Mouse (Mus musculus) liver, embryonic 12.5 days (tissue): ENCODE results near the gene Lyl1. TPM values are rescaled to one million over a fixed set of nuclear protein-coding genes. Genes with fewer than 3 reads are reported as not detected.
A peak's percentile ranks its signal among the peaks of the same experiment; 100 is the strongest.

Experiments
- ATAC-seq: fragments of 200-750 bp; cut with Nextera tagmentation; 2 replicates; pipeline ENCODE4 v1.8.0; 2017; ENCODE audit warnings: moderate number of reproducible peaks, mild to moderate bottlenecking, moderate library complexity
- H3K27ac ChIP-seq: fragments of 300-500 bp; sonication (generic); 2 replicates; pipeline ENCODE4 v1.5.1; 2016; ENCODE audit warnings: mild to moderate bottlenecking
- H3K27me3 ChIP-seq: fragments of 300-500 bp; sonication (generic); replicated peaks from 2 replicates; pipeline ENCODE4 v1.6.1; 2016; ENCODE audit warnings: mild to moderate bottlenecking, moderate library complexity
- H3K36me3 ChIP-seq: fragments of 300-500 bp; sonication (generic); 2 replicates; pipeline ENCODE4 v1.6.1; 2016; ENCODE audit warnings: mild to moderate bottlenecking, moderate library complexity
- H3K4me1 ChIP-seq: fragments of 300-500 bp; sonication (generic); 2 replicates; pipeline ENCODE4 v1.6.1; 2016
- H3K4me2 ChIP-seq: fragments of 300-500 bp; sonication (generic); 2 replicates; pipeline ENCODE4 v1.6.1; 2016; ENCODE audit warnings: mild to moderate bottlenecking, moderate library complexity
- H3K4me3 ChIP-seq: fragments of 300-500 bp; sonication (generic); 2 replicates; pipeline ENCODE4 v1.5.1; 2016; ENCODE audit warnings: mild to moderate bottlenecking, moderate library complexity
- H3K9ac ChIP-seq: fragments of 300-500 bp; sonication (generic); 2 replicates; pipeline ENCODE4 v1.6.1; 2016; ENCODE audit warnings: mild to moderate bottlenecking, moderate library complexity
- H3K9me3 ChIP-seq: fragments of 300-500 bp; sonication (generic); replicated peaks from 2 replicates; pipeline ENCODE4 v1.6.1; 2016; ENCODE audit warnings: mild to moderate bottlenecking, moderate library complexity
- WGBS: fragments of 180-500 bp; shearing (Covaris S2); methylation state at CpG from one replicate; pipeline ENCODE4 v1.1.7; 2016; ENCODE audit not compliant: insufficient replicate concordance; 5-methylcytosine and 5-hydroxymethylcytosine counted together
- polyA plus RNA-seq: library from polyadenylated mRNA; unstranded; fragments of >200 nt; fragmentation: Nextera tagmentation; extraction: Ambion mirVana; gene quantifications from 2 replicates; pipeline ENCODE4 v1.2.1, GENCODE M21; 2016

Gene Lyl1
- polyA plus RNA-seq, 1 experiment from 2014 or later, result 83.1 TPM

DNA sequence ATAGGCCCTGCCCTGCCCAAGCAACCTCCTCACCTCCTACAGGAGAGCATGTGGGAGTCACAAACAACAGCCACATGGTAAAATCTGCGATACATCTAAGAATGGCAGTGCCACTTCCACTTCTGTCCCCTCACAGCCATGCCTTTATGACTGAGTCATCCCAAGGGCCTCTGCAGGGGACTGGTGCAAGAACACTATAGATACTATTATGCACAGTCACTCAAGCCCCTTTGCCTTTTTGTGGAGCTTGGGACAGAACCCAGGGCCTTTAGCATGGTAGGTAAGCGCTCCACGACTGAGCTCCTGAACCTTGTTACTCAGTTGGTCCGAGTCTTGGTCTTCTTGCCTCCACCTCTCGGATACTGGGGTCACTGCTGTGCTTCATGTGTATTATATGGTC lies 24.0 kb upstream of the Lyl1 start:
- Histone ChIP-seq H3K36me3 (peaks cover 78% of the 10 kb centered on the region), H3K9ac (no peak overlapping the region)

GRCm38 (mm10) chr8:84681476-84681875 lies 19.8 kb upstream of the Lyl1 start:
- Histone ChIP-seq H3K4me3 (no peak overlapping the region), H3K4me2 (no peak overlapping the region), H3K4me1 (peaks cover 64% of the 10 kb centered on the region), H3K9me3 (no peaks in the 10 kb centered on the region), H3K9ac (no peak overlapping the region), H3K27ac (no peak overlapping the region), H3K27me3 (no peaks in the 10 kb centered on the region), H3K36me3 (peaks cover 64% of the 10 kb centered on the region)
- ATAC-seq, result no peak
- 79% methylated on average over 2 of the region's 2 CpGs for WGBS

More for the DNA sequence above, 24.0 kb upstream of the Lyl1 start:
- peak; percentile 52 for ATAC-seq
- H3K9me3 ChIP-seq, result no peaks in the 10 kb centered on the region
- peaks cover 25% of the 10 kb centered on the region for H3K4me1 ChIP-seq
- WGBS, result 88% methylated on average over 5 of the region's 5 CpGs
- no peak overlapping the region for H3K27ac ChIP-seq
- H3K4me3 ChIP-seq, result no peak overlapping the region
- no peak overlapping the region for H3K4me2 ChIP-seq
- H3K27me3 ChIP-seq, result no peaks in the 10 kb centered on the region

DNA sequence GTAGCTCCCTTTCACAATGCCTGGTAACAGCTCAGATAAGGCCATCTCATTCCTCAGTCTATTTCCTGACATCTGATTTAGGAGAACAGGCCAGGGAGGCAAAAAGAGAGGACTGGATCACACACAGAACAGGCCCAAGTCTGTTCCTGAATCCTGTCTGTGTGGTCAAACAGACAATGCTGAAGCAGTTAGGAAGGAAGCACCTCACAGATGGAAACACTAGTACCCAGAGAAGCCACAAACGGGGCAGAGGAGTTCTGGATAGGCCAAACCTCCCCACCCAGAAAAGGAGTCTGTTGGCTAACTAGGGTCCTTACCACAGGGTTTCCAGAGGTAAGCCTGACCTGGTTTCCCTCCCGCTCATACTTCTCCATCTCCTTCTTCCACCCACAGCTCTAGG lies 19.0 kb upstream of the Lyl1 start:
- no peak for ATAC-seq
- H3K36me3 ChIP-seq, result peaks cover 57% of the 10 kb centered on the region
- 61% methylated on average over 2 of the region's 2 CpGs for WGBS
- no peak overlapping the region for H3K4me2 ChIP-seq
- no peaks in the 10 kb centered on the region for H3K9me3 ChIP-seq
- H3K27me3 ChIP-seq, result no peaks in the 10 kb centered on the region
- peaks cover 67% of the 10 kb centered on the region for H3K4me1 ChIP-seq
- no peak overlapping the region for H3K9ac ChIP-seq
- H3K4me3 ChIP-seq, result no peak overlapping the region
- 0 out of 2 replicates have a peak overlapping the region, but pooled peaks have one; percentile 4 for H3K27ac ChIP-seq

GRCm38 (mm10) chr8:84684537-84684936 lies 16.7 kb upstream of the Lyl1 start:
- no peak overlapping the region for H3K4me3 ChIP-seq
- 57% methylated on average over 3 of the region's 3 CpGs for WGBS
- H3K27ac ChIP-seq, result no peak overlapping the region; the same call in 1 of the 2 replicates
- H3K4me1 ChIP-seq, result peaks cover 76% of the 10 kb centered on the region
- H3K27me3 ChIP-seq, result no peaks in the 10 kb centered on the region
- ATAC-seq, result no peak
- H3K9ac ChIP-seq, result no peak overlapping the region
- no peaks in the 10 kb centered on the region for H3K9me3 ChIP-seq
- no peak overlapping the region for H3K4me2 ChIP-seq
- H3K36me3 ChIP-seq, result peaks cover 53% of the 10 kb centered on the region

- peak; percentile 11; the same call in 1 of the 2 replicates for ATAC-seq
- Histone ChIP-seq H3K4me3 (peak within 1 kb of the TSS; percentile 99), H3K36me3 (peaks cover 45% of the 10 kb centered on the region), H3K27me3 (no peaks in the 10 kb centered on the region), H3K4me2 (peak within 1 kb of the TSS; percentile 94), H3K9me3 (no peaks in the 10 kb centered on the region), H3K9ac (peak within 1 kb of the TSS; percentile 99), H3K4me1 (peaks cover 79% of the 10 kb centered on the region), H3K27ac (peak within 1 kb of the TSS; percentile 97)
- 8% methylated on average over 20 of the region's 20 CpGs for WGBS
Measured at GRCm38 (mm10) chr8:84686191-84687002, 14.9 kb upstream of the Lyl1 start, which contains the start of gene Trmt1. Gene Trmt1, plus strand, starts transcription at chr8:84686307.

DNA sequence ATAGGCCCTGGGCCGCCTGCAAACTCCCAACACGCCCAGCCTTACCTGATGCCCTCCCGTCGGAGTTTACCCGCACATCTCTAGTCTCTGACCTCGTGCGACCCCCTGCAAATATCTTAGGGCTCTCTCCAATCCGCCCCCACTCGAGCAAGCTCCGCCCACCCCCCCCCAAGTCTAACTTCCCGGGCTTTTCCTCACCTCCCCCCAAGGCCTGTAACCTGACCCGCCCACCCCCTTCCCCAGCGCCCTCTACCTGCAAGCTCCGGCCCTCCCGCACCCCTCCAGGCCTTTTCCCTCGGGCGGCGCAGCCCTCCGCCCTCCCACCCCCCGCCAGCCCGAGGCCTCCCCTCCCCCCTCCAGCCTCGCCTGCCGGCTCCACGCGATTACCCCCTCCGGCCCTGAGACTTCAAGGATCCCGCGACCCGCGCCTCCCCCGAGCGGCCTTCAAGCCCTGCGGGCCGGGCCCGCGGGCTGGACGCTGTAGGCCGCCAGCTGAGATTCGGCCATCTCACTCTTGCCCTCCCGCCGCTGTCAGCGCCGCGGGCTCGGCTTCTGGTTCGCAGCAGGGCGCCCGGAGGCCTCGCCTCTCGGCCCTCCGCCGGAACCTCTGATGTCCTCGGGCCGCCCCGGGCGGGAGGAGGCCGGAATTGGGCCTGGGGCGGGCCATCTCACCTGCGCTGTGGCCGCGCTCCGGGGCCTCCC lies 14.1 kb upstream of the Lyl1 start:
- peak; percentile 36 for ATAC-seq
- Histone ChIP-seq H3K4me1 (peaks cover 77% of the 10 kb centered on the region), H3K9me3 (no peaks in the 10 kb centered on the region), H3K27me3 (no peaks in the 10 kb centered on the region), H3K4me3 (peak overlapping the region; percentile 99), H3K36me3 (peaks cover 45% of the 10 kb centered on the region), H3K27ac (peak overlapping the region; percentile 97), H3K4me2 (peak overlapping the region; percentile 94), H3K9ac (peak overlapping the region; percentile 99)
- under 1% methylated on average over 62 of the region's 62 CpGs for WGBS

- peaks cover 73% of the 10 kb centered on the region for H3K4me1 ChIP-seq
Measured at GRCm38 (mm10) chr8:84687705-84688100, 13.6 kb upstream of the Lyl1 start, which contains the start of gene Nacc1. Gene Nacc1, minus strand, starts transcription at chr8:84687862.

DNA sequence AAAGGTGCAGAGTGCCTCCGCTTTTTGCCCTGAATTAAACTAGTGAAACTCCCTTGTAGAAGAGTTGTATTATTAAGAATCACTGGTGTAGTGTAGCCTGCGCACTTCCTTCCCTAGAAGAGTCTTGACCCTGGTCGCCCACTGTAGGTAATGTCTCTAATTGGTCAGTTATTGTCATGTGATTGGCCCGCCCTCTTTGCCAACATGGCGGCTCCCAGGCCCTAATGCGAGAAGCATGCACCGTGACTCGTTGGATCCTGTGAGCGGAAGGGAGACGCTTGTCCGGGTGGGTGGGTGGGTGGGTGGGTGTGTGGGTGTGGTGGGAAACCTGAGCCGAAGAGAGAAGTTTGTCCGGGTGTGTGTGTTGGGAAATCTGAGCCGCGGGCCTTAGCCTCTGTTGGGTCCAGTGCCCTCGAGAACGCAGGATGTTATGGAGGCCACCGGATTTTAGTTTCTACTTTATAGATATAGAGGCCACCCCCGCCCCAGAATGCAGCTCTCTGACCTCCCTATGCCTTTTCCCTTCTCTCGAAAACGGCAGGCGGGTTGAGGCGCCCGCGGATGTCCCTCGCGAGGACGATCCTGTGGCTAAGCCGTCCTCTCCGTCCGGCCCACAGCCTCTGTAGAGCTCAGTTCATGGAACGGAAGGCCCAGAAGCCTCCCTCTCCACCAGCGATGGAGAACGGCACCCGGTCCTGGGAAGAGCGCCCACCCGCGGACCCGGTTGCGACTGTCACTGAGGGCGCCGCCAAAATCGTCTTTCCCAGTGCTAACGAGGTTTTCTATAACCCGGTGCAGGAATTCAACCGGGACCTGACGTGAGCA lies 12.0 kb upstream of the Lyl1 start:
- peaks cover 46% of the 10 kb centered on the region for H3K36me3 ChIP-seq
- H3K27ac ChIP-seq, result peak overlapping the region; percentile 97
- H3K9ac ChIP-seq, result peak overlapping the region; percentile 81
- ATAC-seq, result peak; percentile 72
- H3K4me2 ChIP-seq, result peak overlapping the region; percentile 94
- H3K4me1 ChIP-seq, result peaks cover 57% of the 10 kb centered on the region
- H3K4me3 ChIP-seq, result peak overlapping the region; percentile 99
- H3K27me3 ChIP-seq, result no peaks in the 10 kb centered on the region
- no peaks in the 10 kb centered on the region for H3K9me3 ChIP-seq
- WGBS, result under 1% methylated on average over 47 of the region's 47 CpGs

More at GRCm38 (mm10) chr8:84687705-84688100, 13.6 kb upstream of the Lyl1 start, which contains the start of gene Nacc1:
- Histone ChIP-seq H3K27me3 (no peaks in the 10 kb centered on the region), H3K4me3 (peak within 1 kb of the TSS; percentile 99), H3K9me3 (no peaks in the 10 kb centered on the region), H3K4me2 (peak within 1 kb of the TSS; percentile 94), H3K27ac (peak within 1 kb of the TSS; percentile 97), H3K9ac (peak within 1 kb of the TSS; percentile 99), H3K36me3 (peaks cover 45% of the 10 kb centered on the region)
- under 1% methylated on average over 37 of the region's 37 CpGs for WGBS
- peak; percentile 80 for ATAC-seq

DNA sequence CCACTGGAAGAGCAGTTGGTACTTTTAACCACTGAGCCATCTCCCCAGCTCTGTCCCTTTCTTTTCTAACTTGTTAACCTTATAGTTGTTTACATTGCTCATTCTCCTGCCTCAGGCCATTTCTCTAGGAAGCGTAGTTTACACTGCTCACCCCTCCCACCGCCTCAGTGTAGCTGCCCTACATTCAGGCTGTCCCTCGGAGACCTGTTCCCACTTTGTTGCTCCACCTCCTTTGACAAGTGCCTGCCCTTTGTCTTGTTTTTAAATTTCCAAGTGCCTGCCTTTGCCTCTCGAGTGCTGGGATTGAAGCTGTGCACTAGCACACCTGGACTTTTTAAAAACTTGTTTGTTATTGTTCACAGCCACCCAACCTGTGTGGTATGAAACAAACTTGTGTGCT lies 7.9 kb upstream of the Lyl1 start:
- 82% methylated on average over 4 of the region's 4 CpGs for WGBS
- H3K27me3 ChIP-seq, result no peaks in the 10 kb centered on the region

GRCm38 (mm10) chr8:84695140-84695539 lies 6.1 kb upstream of the Lyl1 start:
- Histone ChIP-seq H3K4me3 (no peak overlapping the region), H3K4me2 (no peak overlapping the region), H3K27ac (no peak overlapping the region), H3K4me1 (peaks cover 34% of the 10 kb centered on the region), H3K9me3 (no peaks in the 10 kb centered on the region), H3K27me3 (no peaks in the 10 kb centered on the region), H3K9ac (no peak overlapping the region), H3K36me3 (peaks cover 92% of the 10 kb centered on the region)
- 85% methylated on average over 6 of the region's 6 CpGs for WGBS
- ATAC-seq, result no peak

More for the DNA sequence above, 7.9 kb upstream of the Lyl1 start:
- Histone ChIP-seq H3K36me3 (peaks cover 77% of the 10 kb centered on the region), H3K4me2 (no peak overlapping the region), H3K4me1 (peaks cover 30% of the 10 kb centered on the region), H3K4me3 (no peak overlapping the region), H3K27ac (no peak overlapping the region), H3K9me3 (no peaks in the 10 kb centered on the region), H3K9ac (no peak overlapping the region)
- no peak for ATAC-seq
